ENCODE assay signal across 8 mouse cellular contexts in genomic region chr11:6404699-6405566, GRCm38 (mm10). TPM values are rescaled to one million over a fixed set of nuclear protein-coding genes. Genes with fewer than 3 reads are reported as not detected.
DNase-seq lines count a peak whose midpoint lies in the region; ATAC-seq and TF ChIP-seq lines count a peak whose summit lies in the region.

No protein-coding gene starts in this region.

- DNase-seq in heart, adult 18-20 months: peak; percentile 48 to 49
- no peak for DNase-seq in heart, adult 8-10 months (ENCODE audit: low spot score)
- DNase-seq in adrenal gland, postnatal 14 days: peak; percentile 51
- DNase-seq in limb, embryonic 10.5 days (ENCODE audit: low spot score): no peak
- no peak for DNase-seq in urinary bladder, adult 2 months (ENCODE audit: low spot score)
- no peak for DNase-seq in left cerebral cortex, adult 9 months (ENCODE audit: low spot score in 2 of 2)

- peak overlapping the region; percentile 92 for H3K27ac ChIP-seq in embryonic facial prominence, embryonic 15.5 days (replicated peaks)
- peak overlapping the region; percentile 84; the same call in 1 of the 2 replicates for H3K27ac ChIP-seq in limb, embryonic 10.5 days
- H3K27ac ChIP-seq in olfactory bulb, adult 2 months (ENCODE audit: insufficient read depth, low read depth, low read length): peak overlapping the region; percentile 82

- 69% methylated on average over 9 of the region's 9 CpGs for WGBS in embryonic facial prominence, embryonic 15.5 days
- WGBS in limb, embryonic 10.5 days: 88% methylated on average over 9 of the region's 9 CpGs
- 55% methylated on average over 9 of the region's 9 CpGs for WGBS in olfactory bulb, adult 2 months

- H3K4me2 ChIP-seq in embryonic facial prominence, embryonic 15.5 days (replicated peaks): no peak overlapping the region

- H3K36me3 ChIP-seq in embryonic facial prominence, embryonic 15.5 days: peaks cover 55% of the 10 kb centered on the region
- peaks cover 65% of the 10 kb centered on the region for H3K36me3 ChIP-seq in limb, embryonic 10.5 days

- no peak for TF ChIP-seq POLR2A in olfactory bulb, adult 2 months (IDR thresholded peaks at IDR 0.05; ENCODE audit: insufficient read depth, low read depth, low read length)

- TF ChIP-seq CTCF in olfactory bulb, adult 2 months (IDR thresholded peaks at IDR 0.05; ENCODE audit: insufficient read depth, low read depth, low read length): 0 out of 2 replicates have a peak, but pooled peaks have one; percentile 11

- H3K4me3 ChIP-seq in embryonic facial prominence, embryonic 15.5 days (replicated peaks): no peak overlapping the region
- H3K4me3 ChIP-seq in limb, embryonic 10.5 days: no peak overlapping the region
- H3K4me3 ChIP-seq in olfactory bulb, adult 2 months (ENCODE audit: insufficient read depth, low read depth, low read length): no peak overlapping the region

- no peak overlapping the region for H3K9ac ChIP-seq in embryonic facial prominence, embryonic 15.5 days

- ATAC-seq in embryonic facial prominence, embryonic 15.5 days (ENCODE audit: insufficient number of reproducible peaks, low FRiP score, low TSS enrichment, low read depth): no peak

- H3K27me3 ChIP-seq in embryonic facial prominence, embryonic 15.5 days: no peaks in the 10 kb centered on the region
- no peaks in the 10 kb centered on the region for H3K27me3 ChIP-seq in limb, embryonic 10.5 days (ENCODE audit: low read depth, poor library complexity, severe bottlenecking)

- no peaks in the 10 kb centered on the region for H3K9me3 ChIP-seq in embryonic facial prominence, embryonic 15.5 days (replicated peaks)
- H3K9me3 ChIP-seq in limb, embryonic 10.5 days (replicated peaks): no peaks in the 10 kb centered on the region

- peaks cover 39% of the 10 kb centered on the region for H3K4me1 ChIP-seq in embryonic facial prominence, embryonic 15.5 days
- H3K4me1 ChIP-seq in limb, embryonic 10.5 days: peaks cover 24% of the 10 kb centered on the region
- peaks cover 50% of the 10 kb centered on the region for H3K4me1 ChIP-seq in olfactory bulb, adult 2 months (ENCODE audit: control insufficient read depth, insufficient read depth, low read length)

RNA-seq across cellular contexts. Expression of gene Ppia, which starts 10.3 kb away (rescaled TPM):
- total RNA-seq in heart, adult 18-20 months (2021): 100 to 1,000 TPM; 304 to 366 TPM
- total RNA-seq in heart, adult 8-10 months (2022): 100 to 1,000 TPM; 262 to 310 (median 280) TPM
- total RNA-seq in adrenal gland, postnatal 14 days (2021): 1,829 and 1,894 TPM in 2 replicates
- polyA plus RNA-seq in embryonic facial prominence, embryonic 15.5 days (2015; fragmentation: Nextera tagmentation; extraction: Ambion mirVana): 4,428 and 4,532 TPM in 2 replicates
- polyA plus RNA-seq in limb, embryonic 10.5 days (2016; fragmentation: Nextera tagmentation; extraction: Ambion mirVana): 5,840 and 6,698 TPM in 2 replicates
- polyA plus RNA-seq in olfactory bulb, adult 2 months (2012; ENCODE audit: insufficient read depth, insufficient read length, low replicate concordance, missing spikeins): 1,597 TPM in 1 of 2 replicates, not detected in the other
- 1,961 and 2,442 TPM in 2 replicates for polyA plus RNA-seq in urinary bladder, adult 2 months (2012; rRNA removed)

RNA-seq across cellular contexts. Expression of gene Zmiz2, which starts 16.1 kb away (rescaled TPM):
- total RNA-seq in heart, adult 18-20 months (2021): 10 to 100 TPM; 33.8 to 37.0 TPM
- total RNA-seq in heart, adult 8-10 months (2022): 10 to 100 TPM; 37.1 to 38.7 (median 37.5) TPM
- 44.7 and 51.3 TPM in 2 replicates for total RNA-seq in adrenal gland, postnatal 14 days (2021)
- polyA plus RNA-seq in embryonic facial prominence, embryonic 15.5 days (2015; fragmentation: Nextera tagmentation; extraction: Ambion mirVana): 12.6 and 12.9 TPM in 2 replicates
- polyA plus RNA-seq in limb, embryonic 10.5 days (2016; fragmentation: Nextera tagmentation; extraction: Ambion mirVana): 10.9 and 12.4 TPM in 2 replicates
- polyA plus RNA-seq in olfactory bulb, adult 2 months (2012; ENCODE audit: insufficient read depth, insufficient read length, low replicate concordance, missing spikeins): not detected in 2 replicates
- polyA plus RNA-seq in urinary bladder, adult 2 months (2012; rRNA removed): 12.4 and 33.6 TPM in 2 replicates

RNA-seq across cellular contexts. Expression of gene H2afv, which starts 39.3 kb away (rescaled TPM):
- total RNA-seq in heart, adult 18-20 months (2021): 10 to 100 TPM; 71.4 to 86.8 TPM
- total RNA-seq in heart, adult 8-10 months (2022): 10 to 100 TPM; 80.1 to 97.8 (median 88.2) TPM
- total RNA-seq in adrenal gland, postnatal 14 days (2021): 84.2 and 99.3 TPM in 2 replicates
- polyA plus RNA-seq in embryonic facial prominence, embryonic 15.5 days (2015; fragmentation: Nextera tagmentation; extraction: Ambion mirVana): 443 and 468 TPM in 2 replicates
- polyA plus RNA-seq in limb, embryonic 10.5 days (2016; fragmentation: Nextera tagmentation; extraction: Ambion mirVana): 583 and 781 TPM in 2 replicates
- polyA plus RNA-seq in olfactory bulb, adult 2 months (2012; ENCODE audit: insufficient read depth, insufficient read length, low replicate concordance, missing spikeins): not detected in 2 replicates
- polyA plus RNA-seq in urinary bladder, adult 2 months (2012; rRNA removed): 97.0 and 110 TPM in 2 replicates

Comparison
In these comparisons a context has a peak if more than half of its experiments do, and no peak if none do; other contexts are left out.
1. DNase-seq: peak in heart, adult 18-20 months (2 of 2) and adrenal gland, postnatal 14 days (single experiment); none in heart, adult 8-10 months (single experiment), limb, embryonic 10.5 days (single experiment), urinary bladder, adult 2 months (single experiment) and left cerebral cortex, adult 9 months (0 of 2).
2. Peak in every context shown above with its lines, with median percentiles within 50 percentile points of each other: H3K27ac ChIP-seq.